Mouse (Mus musculus): ENCODE measurements around the gene Tnnt2. TPM values are rescaled to one million over a fixed set of nuclear protein-coding genes. Genes with fewer than 3 reads are reported as not detected.

Tnnt2 gene
- total RNA-seq (2018; cell fraction: chromatin; rRNA removed) = under 1 TPM in 5 of 26 experiments, not detected in 21; 0.24 to 0.79 (median 0.30) TPM
- total RNA-seq (2018; cell fraction: cytosol; rRNA removed) = not detected
- total RNA-seq (2018; cell fraction: nucleus; rRNA removed) = 1 to 10 TPM in 1 of 26 experiments, under 1 TPM in 8, not detected in 17; 0.29 to 1.1 (median 0.40) TPM
- polyA plus RNA-seq (2018) = not detected in 3 replicates

GRCm38 (mm10) chr1:135835716-135836483, at the start of gene Tnnt2:
TSS of gene Tnnt2 (plus strand) at chr1:135836354.
- Histone ChIP-seq H3K4me3 (ENCODE audit: inconsistent target) (no peak within 1 kb of the TSS), H3K27ac (no peak within 1 kb of the TSS), H3K79me2 (ENCODE audit: inconsistent target) (no peaks in the 10 kb centered on the region), H3K36me3 (ENCODE audit: inconsistent target) (no peaks in the 10 kb centered on the region)
- 80% methylated on average over 8 of the region's 9 CpGs for WGBS (ENCODE audit: missing documents)

DNA sequence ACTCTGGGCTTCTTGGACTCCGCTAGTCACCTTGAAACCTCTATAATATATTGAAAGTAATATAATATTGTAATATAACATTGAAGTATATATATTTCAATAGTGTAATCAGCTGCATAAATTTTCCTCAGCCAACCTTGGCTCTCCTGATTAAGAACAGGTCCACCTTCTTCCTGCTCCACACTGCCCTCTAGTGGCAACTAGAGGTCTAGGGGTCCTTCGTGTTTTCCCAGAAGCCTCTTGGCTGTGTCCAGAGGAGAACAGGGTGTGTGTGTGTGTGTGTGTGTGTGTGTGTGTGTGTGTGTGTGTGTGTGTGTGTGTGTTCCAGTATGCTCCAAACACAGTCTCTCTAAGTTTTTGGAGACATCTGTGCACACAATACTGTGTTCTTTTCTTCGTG, 48.4 kb upstream of the Tnnt2 start:
- Histone ChIP-seq H3K36me3 (ENCODE audit: inconsistent target) (no peaks in the 10 kb centered on the region), H3K79me2 (ENCODE audit: inconsistent target) (no peaks in the 10 kb centered on the region), H3K4me3 (ENCODE audit: inconsistent target) (no peak overlapping the region), H3K27ac (no peak overlapping the region)
- 49% methylated on average over 2 of the region's 3 CpGs for WGBS (ENCODE audit: missing documents)

GRCm38 (mm10) chr1:135788708-135789107, 47.4 kb upstream of the Tnnt2 start:
- H3K27ac ChIP-seq = no peak overlapping the region
- H3K79me2 ChIP-seq (ENCODE audit: inconsistent target) = no peaks in the 10 kb centered on the region
- 15% methylated on average over 8 of the region's 10 CpGs for WGBS (ENCODE audit: missing documents)
- no peaks in the 10 kb centered on the region for H3K36me3 ChIP-seq (ENCODE audit: inconsistent target)
- H3K4me3 ChIP-seq (ENCODE audit: inconsistent target) = no peak overlapping the region

GRCm38 (mm10) chr1:135789815-135790214, 46.3 kb upstream of the Tnnt2 start:
- 22% methylated on average over 5 of the region's 5 CpGs for WGBS (ENCODE audit: missing documents)

DNA sequence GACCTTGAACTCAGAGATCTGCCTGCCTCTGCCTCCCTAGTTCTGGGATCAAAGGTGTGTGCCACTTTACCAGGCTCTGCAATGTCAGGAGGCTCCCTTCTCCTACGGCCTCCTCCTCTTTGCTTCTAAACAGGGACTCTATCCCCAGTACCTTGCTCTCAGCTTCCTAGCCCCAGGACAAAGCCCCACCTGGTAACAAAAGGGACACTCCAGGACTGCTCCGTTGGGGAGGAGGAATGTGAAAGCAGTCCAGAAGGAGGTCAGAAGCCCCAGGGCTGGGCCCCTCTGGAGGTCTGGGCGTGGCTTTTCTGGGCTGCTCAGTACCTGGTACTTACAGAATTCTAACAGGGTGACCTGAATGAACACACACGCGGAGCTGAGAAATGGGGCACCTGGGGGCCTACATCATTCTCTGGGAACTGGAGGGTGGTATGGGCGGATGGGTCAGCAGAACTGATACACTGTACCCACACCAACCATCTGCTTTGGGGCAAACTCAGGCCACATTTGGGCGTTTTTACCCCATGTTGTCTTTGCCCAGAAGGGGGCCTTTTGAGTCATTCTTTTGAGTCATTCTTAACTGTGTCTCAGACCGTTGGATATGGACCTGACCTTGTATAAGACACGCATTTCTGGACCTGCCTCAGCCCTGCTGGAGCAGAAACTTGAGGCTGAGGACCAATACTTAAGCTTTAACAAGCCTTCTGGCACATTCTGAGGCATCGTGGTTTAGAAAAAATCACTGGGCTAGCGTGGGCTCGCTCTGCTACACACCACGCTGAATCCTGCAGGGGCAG, 43.8 kb upstream of the Tnnt2 start:
- Histone ChIP-seq H3K27ac (no peak overlapping the region), H3K4me3 (ENCODE audit: inconsistent target) (no peak overlapping the region), H3K79me2 (ENCODE audit: inconsistent target) (no peaks in the 10 kb centered on the region), H3K36me3 (ENCODE audit: inconsistent target) (no peaks in the 10 kb centered on the region)
- 85% methylated on average over 13 of the region's 13 CpGs for WGBS (ENCODE audit: missing documents)

More at GRCm38 (mm10) chr1:135789815-135790214, 46.3 kb upstream of the Tnnt2 start:
- H3K27ac ChIP-seq = no peak overlapping the region
- no peaks in the 10 kb centered on the region for H3K36me3 ChIP-seq (ENCODE audit: inconsistent target)
- H3K79me2 ChIP-seq (ENCODE audit: inconsistent target) = no peaks in the 10 kb centered on the region
- no peak overlapping the region for H3K4me3 ChIP-seq (ENCODE audit: inconsistent target)

DNA sequence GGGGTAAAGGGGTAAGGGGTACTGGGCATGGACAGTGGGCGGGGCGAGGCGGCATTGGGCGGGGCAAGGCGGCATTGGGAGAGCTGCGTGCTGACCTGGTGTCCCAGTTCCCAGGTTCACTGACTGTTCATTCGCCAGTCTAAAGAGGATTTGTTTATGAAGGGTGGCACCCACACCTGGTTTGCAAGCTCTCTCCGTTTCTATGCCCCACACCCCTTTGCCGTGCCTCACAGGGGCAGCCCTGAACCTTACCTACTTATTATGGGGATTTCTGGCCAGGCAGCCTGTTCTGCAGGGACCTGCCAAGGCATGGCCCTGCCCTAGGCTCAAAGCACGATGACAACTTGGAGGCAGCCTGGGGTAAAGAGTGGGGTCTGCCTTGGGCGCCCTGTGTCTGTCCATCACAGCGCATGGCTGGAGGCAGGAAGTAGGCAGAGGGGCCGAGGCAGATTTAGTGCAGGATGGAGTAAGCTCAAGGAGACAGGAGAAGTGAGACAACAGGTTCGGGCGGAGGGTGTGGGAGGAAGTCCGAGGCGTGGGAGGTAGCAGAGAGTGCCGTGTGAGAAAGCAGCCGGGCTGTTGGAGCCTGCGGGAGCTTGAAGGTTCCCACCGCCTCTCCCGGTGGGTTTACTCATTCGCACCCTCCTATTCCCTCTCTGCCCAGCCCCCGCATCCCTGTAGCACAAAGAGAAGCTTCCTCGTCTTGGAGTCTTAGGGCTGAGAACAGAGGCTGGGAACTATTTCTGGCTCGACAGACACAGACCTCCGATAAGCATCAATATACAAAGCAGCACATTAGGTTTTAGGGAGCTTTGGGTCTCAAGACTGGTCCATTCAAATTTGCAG, 42.6 kb upstream of the Tnnt2 start:
- peak overlapping the region; percentile 11; the same call in 1 of the 2 replicates for H3K4me3 ChIP-seq (ENCODE audit: inconsistent target)
- H3K79me2 ChIP-seq (ENCODE audit: inconsistent target) = no peaks in the 10 kb centered on the region
- H3K36me3 ChIP-seq (ENCODE audit: inconsistent target) = no peaks in the 10 kb centered on the region
- no peak overlapping the region for H3K27ac ChIP-seq
- 29% methylated on average over 22 of the region's 27 CpGs for WGBS (ENCODE audit: missing documents)

GRCm38 (mm10) chr1:135794216-135795134, 41.7 kb upstream of the Tnnt2 start:
- Histone ChIP-seq H3K79me2 (ENCODE audit: inconsistent target) (no peaks in the 10 kb centered on the region), H3K27ac (no peak overlapping the region), H3K36me3 (ENCODE audit: inconsistent target) (no peaks in the 10 kb centered on the region), H3K4me3 (ENCODE audit: inconsistent target) (peak overlapping the region; percentile 11; the same call in 1 of the 2 replicates)
- WGBS (ENCODE audit: missing documents) = 24% methylated on average over 20 of the region's 20 CpGs

DNA sequence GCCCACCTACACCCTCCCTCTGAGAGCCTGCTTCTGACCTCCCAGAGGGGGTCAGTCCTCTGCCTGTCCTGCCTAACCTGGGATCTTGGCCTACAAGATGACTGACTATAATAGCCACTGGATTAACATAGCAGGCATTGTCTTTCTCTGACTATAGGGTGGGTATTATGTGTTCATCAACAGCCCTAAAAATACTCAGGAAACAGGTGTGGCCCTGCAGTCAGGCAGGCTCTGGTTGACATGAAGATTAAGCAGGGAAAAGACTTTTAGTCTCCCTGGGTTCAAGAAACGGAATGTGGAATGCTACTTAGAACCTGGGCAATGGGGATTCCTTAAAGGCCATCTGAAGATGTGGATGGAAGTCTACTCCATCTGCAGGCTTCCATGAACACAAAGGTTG, 37.7 kb upstream of the Tnnt2 start:
- Histone ChIP-seq H3K4me3 (ENCODE audit: inconsistent target) (no peak overlapping the region), H3K27ac (no peak overlapping the region), H3K36me3 (ENCODE audit: inconsistent target) (no peaks in the 10 kb centered on the region), H3K79me2 (ENCODE audit: inconsistent target) (no peaks in the 10 kb centered on the region)
- 78% methylated on average over 1 of the region's 1 CpGs for WGBS (ENCODE audit: missing documents)

- Histone ChIP-seq H3K79me2 (ENCODE audit: inconsistent target) (no peaks in the 10 kb centered on the region), H3K4me3 (ENCODE audit: inconsistent target) (no peak overlapping the region), H3K36me3 (ENCODE audit: inconsistent target) (no peaks in the 10 kb centered on the region), H3K27ac (no peak overlapping the region)
- 75% methylated on average over 8 of the region's 8 CpGs for WGBS (ENCODE audit: missing documents)
Measured at GRCm38 (mm10) chr1:135799109-135799627, 37.0 kb upstream of the Tnnt2 start.

DNA sequence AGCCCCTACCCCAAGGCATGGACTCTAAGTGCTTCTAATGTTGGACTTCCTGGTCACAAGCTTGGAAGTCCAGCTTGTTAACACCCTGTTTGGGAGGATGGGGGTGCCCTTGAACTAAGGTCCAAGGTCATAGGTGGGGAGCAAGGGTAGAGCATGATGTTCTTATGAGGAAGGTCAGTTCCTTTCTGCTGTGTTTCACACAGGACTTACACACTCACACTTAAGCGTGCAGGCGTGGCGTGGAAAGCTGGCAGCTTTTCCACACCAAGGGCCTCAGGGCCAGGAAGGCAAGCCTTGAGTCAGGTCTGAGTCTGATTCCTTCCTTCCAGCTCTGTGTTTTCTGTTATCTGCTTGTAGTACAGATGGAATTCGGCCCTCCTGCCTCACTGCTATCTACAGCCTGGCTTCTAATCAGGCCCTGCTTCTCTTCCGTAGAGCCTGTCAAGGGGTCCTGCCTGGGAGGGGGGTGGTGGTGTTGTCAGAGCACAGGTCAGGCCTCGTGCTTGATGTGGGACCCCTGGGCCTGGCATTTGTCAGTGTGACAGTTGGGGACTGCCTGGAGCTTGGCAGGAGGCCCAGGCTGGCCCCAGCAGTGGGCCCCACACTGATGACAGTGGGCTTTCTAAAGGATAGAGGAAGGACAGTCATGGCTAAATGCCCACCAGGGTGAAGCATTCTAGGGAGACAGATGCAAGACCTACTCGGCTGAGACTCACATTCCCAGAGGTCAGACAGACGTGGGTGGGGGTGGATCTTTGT, 35.8 kb upstream of the Tnnt2 start:
- Histone ChIP-seq H3K4me3 (ENCODE audit: inconsistent target) (no peak overlapping the region), H3K36me3 (ENCODE audit: inconsistent target) (no peaks in the 10 kb centered on the region), H3K27ac (no peak overlapping the region), H3K79me2 (ENCODE audit: inconsistent target) (no peaks in the 10 kb centered on the region)
- WGBS (ENCODE audit: missing documents) = 73% methylated on average over 8 of the region's 8 CpGs

DNA sequence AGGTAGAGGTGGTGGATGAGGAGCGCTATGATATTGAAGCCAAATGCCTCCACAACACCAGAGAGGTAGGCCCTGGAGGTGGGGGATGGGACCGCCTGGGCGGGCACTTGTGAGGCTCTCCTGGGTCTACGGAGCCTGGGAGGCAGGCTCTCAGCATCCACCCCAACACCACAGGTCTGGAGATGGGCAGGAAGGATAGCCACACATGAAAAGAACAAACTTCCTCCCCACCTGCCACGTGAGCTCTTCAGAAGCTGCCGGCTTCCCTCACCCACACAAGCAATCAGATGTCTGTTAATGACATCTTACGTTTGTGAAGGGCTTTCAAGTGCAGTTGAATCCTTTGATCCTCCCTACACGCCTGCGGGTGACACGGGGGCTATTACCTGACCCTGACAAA, 28.6 kb upstream of the Tnnt2 start:
- no peaks in the 10 kb centered on the region for H3K79me2 ChIP-seq (ENCODE audit: inconsistent target)
- WGBS (ENCODE audit: missing documents) = 83% methylated on average over 10 of the region's 10 CpGs
- H3K36me3 ChIP-seq (ENCODE audit: inconsistent target) = no peaks in the 10 kb centered on the region
- no peak overlapping the region for H3K4me3 ChIP-seq (ENCODE audit: inconsistent target)
- no peak overlapping the region for H3K27ac ChIP-seq

DNA sequence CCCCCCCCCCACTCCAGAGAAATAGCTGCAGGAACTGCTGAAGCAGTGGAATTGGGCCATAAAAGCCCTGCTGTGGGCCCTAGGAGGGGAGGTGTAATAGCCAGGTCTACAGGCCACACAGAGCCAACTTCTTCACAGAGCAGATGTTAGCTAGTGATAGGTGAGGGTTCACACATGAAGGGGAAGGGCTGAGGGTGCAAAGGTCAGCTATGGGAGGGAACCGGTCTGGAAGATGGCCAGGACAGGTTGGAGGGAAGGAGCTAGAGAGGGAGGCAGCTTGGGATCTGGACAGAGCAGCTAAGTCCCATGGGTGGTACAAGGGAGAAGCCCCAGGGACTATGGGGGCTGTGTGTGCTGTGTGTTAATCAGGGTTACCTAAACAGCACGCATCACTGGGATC, 26.0 kb upstream of the Tnnt2 start:
- H3K79me2 ChIP-seq (ENCODE audit: inconsistent target) = no peaks in the 10 kb centered on the region

More for the DNA sequence above, 26.0 kb upstream of the Tnnt2 start:
- no peak overlapping the region for H3K27ac ChIP-seq
- WGBS (ENCODE audit: missing documents) = 91% methylated on average over 2 of the region's 2 CpGs
- no peak overlapping the region for H3K4me3 ChIP-seq (ENCODE audit: inconsistent target)
- H3K36me3 ChIP-seq (ENCODE audit: inconsistent target) = no peaks in the 10 kb centered on the region
